In genomic region chr7:28318714-28319113, GRCm38 (mm10) we compare ENCODE assay signal across 23 mouse cellular contexts. TPM values are rescaled to one million over a fixed set of nuclear protein-coding genes. Genes with fewer than 3 reads are reported as not detected.
"Had no signal": no experiment of that assay in that cellular context is flagged by ENCODE, and none has a peak within 500 bp of the region (broad histone marks: within the 10 kb centered on the region; RNA-seq: fewer than 3 reads in every experiment).

No protein-coding gene starts in this region.

- H3K4me3 ChIP-seq: kidney, embryonic 15.5 days; layer of hippocampus, adult 2 months; limb, embryonic 10.5 days; limb, embryonic 13.5 days; liver, embryonic 12.5 days; liver, embryonic 15.5 days had no signal

- H3K4me2 ChIP-seq: kidney, embryonic 15.5 days; limb, embryonic 13.5 days; liver, embryonic 12.5 days; liver, embryonic 15.5 days; midbrain, embryonic 11.5 days had no signal

- H3K4me1 ChIP-seq: kidney, embryonic 15.5 days; limb, embryonic 10.5 days; limb, embryonic 13.5 days; liver, embryonic 12.5 days; liver, embryonic 15.5 days had no signal

- H3K27ac ChIP-seq: kidney, embryonic 15.5 days; layer of hippocampus, adult 2 months; limb, embryonic 10.5 days; limb, embryonic 13.5 days; liver, embryonic 12.5 days; liver, embryonic 15.5 days had no signal

- DNase-seq: kidney, postnatal 10 days; kidney, postnatal 36 days; layer of hippocampus, adult 9-11 months; liver; lung, adult 18-20 months; lung, postnatal 14 days; lung, postnatal 4 days; midbrain, embryonic 14.5 days; thymus, adult 18-20 months; thymus, postnatal 36 days had no signal

- H3K9ac ChIP-seq: kidney, embryonic 15.5 days; limb, embryonic 13.5 days; liver, embryonic 12.5 days; liver, embryonic 15.5 days had no signal

- H3K9me3 ChIP-seq: kidney, embryonic 15.5 days; limb, embryonic 10.5 days; limb, embryonic 13.5 days; liver, embryonic 12.5 days; liver, embryonic 15.5 days had no signal

- H3K27me3 ChIP-seq: kidney, embryonic 15.5 days; limb, embryonic 13.5 days; liver, embryonic 12.5 days; liver, embryonic 15.5 days had no signal

RNA-seq across cellular contexts. Expression of gene Dll3, which starts 16.7 kb away (rescaled TPM):
- total RNA-seq: megakaryocyte-erythroid progenitor cell, adult 5-6 weeks had no signal
- polyA plus RNA-seq: liver, embryonic 15.5 days; spleen, adult 2 months; urinary bladder, adult 2 months had no signal

RNA-seq across cellular contexts. Expression of gene Selenov, which starts 27.7 kb away (rescaled TPM):
- total RNA-seq: megakaryocyte progenitor cell, adult 5-6 weeks; megakaryocyte-erythroid progenitor cell, adult 5-6 weeks had no signal
- polyA plus RNA-seq: limb, embryonic 10.5 days; liver, embryonic 12.5 days; lung, embryonic 16.5 days; small intestine, adult 2 months; spleen, adult 2 months; urinary bladder, adult 2 months had no signal
